Mouse (Mus musculus) forebrain, embryonic 13.5 days (tissue): ENCODE measurements around the gene Npnt. TPM values are rescaled to one million over a fixed set of nuclear protein-coding genes. Genes with fewer than 3 reads are reported as not detected.

Experiments used
- ATAC-seq: fragments of 200-750 bp; cut with Nextera tagmentation; 2 replicates; pipeline ENCODE4 v1.8.0; 2017
- H3K27ac ChIP-seq: fragments of 300-500 bp; sonication (generic); 2 replicates; pipeline ENCODE4 v1.5.1; 2015; ENCODE audit warnings: inconsistent platforms, mild to moderate bottlenecking, moderate library complexity
- H3K27me3 ChIP-seq: fragments of 300-500 bp; sonication (generic); 2 replicates; pipeline ENCODE4 v1.6.1; 2015; ENCODE audit warnings: mild to moderate bottlenecking, inconsistent platforms
- H3K36me3 ChIP-seq: fragments of 300-500 bp; sonication (generic); 2 replicates; pipeline ENCODE4 v1.6.1; 2015; ENCODE audit warnings: mild to moderate bottlenecking, inconsistent platforms; ENCODE audit not compliant: poor library complexity, severe bottlenecking
- H3K4me1 ChIP-seq: fragments of 300-500 bp; sonication (generic); 2 replicates; pipeline ENCODE4 v1.6.1; 2015; ENCODE audit warnings: inconsistent platforms
- H3K4me2 ChIP-seq: fragments of 300-500 bp; sonication (generic); 2 replicates; pipeline ENCODE4 v1.6.1; 2015; ENCODE audit warnings: inconsistent platforms, mild to moderate bottlenecking, moderate library complexity
- H3K4me3 ChIP-seq: fragments of 300-500 bp; sonication (generic); 2 replicates; pipeline ENCODE4 v1.5.1; 2015; ENCODE audit warnings: mild to moderate bottlenecking, inconsistent platforms
- H3K9ac ChIP-seq: fragments of 300-500 bp; sonication (generic); 2 replicates; pipeline ENCODE4 v1.6.1; 2015; ENCODE audit warnings: mild to moderate bottlenecking, inconsistent platforms
- H3K9me3 ChIP-seq: fragments of 300-500 bp; sonication (generic); replicated peaks from 2 replicates; pipeline ENCODE4 v1.6.1; 2016; ENCODE audit warnings: inconsistent platforms
- WGBS: fragments of 180-500 bp; shearing (Covaris S2); methylation state at CpG from one replicate; pipeline ENCODE4 v1.1.7; 2015; 5-methylcytosine and 5-hydroxymethylcytosine counted together
- polyA plus RNA-seq: library from polyadenylated mRNA; unstranded; fragments of >200 nt; fragmentation: Nextera tagmentation; extraction: Ambion mirVana; gene quantifications from 2 replicates; pipeline ENCODE4 v1.2.1, GENCODE M21; 2015

The Npnt gene
- polyA plus RNA-seq, 1 experiment from 2014 or later, result 3.8 TPM

DNA sequence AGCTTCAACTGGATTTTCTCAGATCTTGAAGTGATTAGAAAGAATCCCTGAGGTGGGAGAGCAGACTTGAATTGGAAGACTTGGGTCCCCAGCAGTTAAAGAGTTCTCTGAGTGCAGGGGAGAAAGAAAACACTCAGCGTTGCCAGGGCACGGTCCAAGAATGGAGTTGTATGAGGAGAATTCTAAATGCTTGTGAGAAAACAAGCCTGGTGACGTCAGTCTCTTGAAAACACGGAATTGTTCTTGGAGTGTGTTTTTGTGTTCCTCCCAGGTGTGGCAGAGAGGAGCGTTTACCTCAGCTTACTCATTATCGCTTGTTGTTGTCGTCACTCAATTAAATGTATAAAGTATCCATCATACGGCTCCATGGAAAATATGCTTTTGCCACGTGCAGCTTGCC is 69.3 kb downstream of the Npnt start:
- no peak overlapping the region for H3K4me3 ChIP-seq
- 0 out of 2 replicates have a peak overlapping the region, but pooled peaks have one; percentile 15 for H3K4me2 ChIP-seq
- no peaks in the 10 kb centered on the region for H3K9me3 ChIP-seq
- peaks cover 8% of the 10 kb centered on the region; the same call in 1 of the 2 replicates for H3K4me1 ChIP-seq
- H3K9ac ChIP-seq, result no peak overlapping the region
- H3K27ac ChIP-seq, result no peak overlapping the region
- no peaks in the 10 kb centered on the region for H3K36me3 ChIP-seq
- peak; percentile 56; the same call in 1 of the 2 replicates for ATAC-seq
- H3K27me3 ChIP-seq, result no peaks in the 10 kb centered on the region
- WGBS, result 40% methylated on average over 9 of the region's 9 CpGs

DNA sequence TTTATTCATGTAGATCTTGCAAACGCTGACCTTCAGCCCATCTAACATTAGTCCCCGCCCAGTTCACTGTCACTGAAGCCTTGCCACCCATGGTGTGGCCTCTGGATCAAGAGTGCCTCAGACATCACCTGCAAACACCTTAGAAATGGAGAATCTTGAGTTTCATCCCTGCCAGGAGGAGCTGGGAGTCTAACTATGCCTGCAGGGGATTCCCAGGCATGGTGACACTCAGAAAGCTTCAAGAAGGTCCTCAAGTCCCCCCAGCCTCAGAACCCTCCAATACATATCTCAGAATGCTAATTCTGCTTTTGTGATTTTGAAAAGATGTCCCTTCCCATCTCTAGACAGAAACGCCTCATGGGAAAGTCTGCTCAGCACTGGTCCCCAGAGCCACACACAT is 69.7 kb downstream of the Npnt start:
- Histone ChIP-seq H3K27ac (no peak overlapping the region), H3K4me3 (no peak overlapping the region), H3K9me3 (no peaks in the 10 kb centered on the region), H3K4me2 (no peak overlapping the region), H3K36me3 (no peaks in the 10 kb centered on the region), H3K27me3 (no peaks in the 10 kb centered on the region), H3K4me1 (peaks cover 8% of the 10 kb centered on the region; the same call in 1 of the 2 replicates), H3K9ac (no peak overlapping the region)
- no peak for ATAC-seq
- WGBS, result 78% methylated on average over 3 of the region's 3 CpGs

DNA sequence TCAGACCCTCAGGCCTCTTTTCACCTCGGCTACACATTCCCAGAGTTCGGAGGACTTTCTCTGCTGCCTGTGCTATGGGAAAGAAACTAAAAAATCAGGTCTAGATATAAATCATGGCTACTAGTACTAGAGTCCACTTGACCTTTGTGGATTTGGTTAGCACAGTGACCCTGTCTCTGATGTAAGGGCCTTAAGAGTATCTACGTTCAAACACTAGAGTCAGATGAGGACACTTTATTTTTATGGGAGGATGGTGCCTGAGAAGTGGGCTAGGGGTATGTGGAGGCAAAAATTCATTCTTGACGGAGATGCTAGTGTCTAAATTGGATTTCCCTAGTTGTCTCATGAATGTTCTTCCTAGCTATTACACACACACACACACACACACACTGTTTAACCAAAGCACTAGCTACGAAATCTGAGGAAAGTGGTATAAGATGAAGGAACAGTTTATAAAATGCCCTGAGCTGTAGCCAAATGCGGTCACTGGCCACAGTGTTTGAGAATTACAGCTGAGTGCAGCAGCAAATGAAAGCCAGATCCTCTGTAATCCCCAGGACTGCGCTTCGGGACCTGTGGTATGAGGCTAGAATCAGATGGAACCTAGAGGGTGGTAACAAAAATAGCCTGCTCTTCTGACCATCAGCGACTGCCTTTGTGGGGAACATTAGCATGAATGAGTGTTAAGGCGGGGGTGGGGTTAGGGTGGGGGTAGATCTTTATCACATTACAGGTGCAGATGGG is 73.0 kb downstream of the Npnt start:
- Histone ChIP-seq H3K4me2 (no peak overlapping the region), H3K27ac (no peak overlapping the region), H3K9ac (no peak overlapping the region), H3K4me1 (peaks cover 8% of the 10 kb centered on the region; the same call in 1 of the 2 replicates), H3K27me3 (no peaks in the 10 kb centered on the region), H3K36me3 (no peaks in the 10 kb centered on the region), H3K4me3 (no peak overlapping the region), H3K9me3 (no peaks in the 10 kb centered on the region)
- no peak for ATAC-seq
- 69% methylated on average over 10 of the region's 10 CpGs for WGBS

DNA sequence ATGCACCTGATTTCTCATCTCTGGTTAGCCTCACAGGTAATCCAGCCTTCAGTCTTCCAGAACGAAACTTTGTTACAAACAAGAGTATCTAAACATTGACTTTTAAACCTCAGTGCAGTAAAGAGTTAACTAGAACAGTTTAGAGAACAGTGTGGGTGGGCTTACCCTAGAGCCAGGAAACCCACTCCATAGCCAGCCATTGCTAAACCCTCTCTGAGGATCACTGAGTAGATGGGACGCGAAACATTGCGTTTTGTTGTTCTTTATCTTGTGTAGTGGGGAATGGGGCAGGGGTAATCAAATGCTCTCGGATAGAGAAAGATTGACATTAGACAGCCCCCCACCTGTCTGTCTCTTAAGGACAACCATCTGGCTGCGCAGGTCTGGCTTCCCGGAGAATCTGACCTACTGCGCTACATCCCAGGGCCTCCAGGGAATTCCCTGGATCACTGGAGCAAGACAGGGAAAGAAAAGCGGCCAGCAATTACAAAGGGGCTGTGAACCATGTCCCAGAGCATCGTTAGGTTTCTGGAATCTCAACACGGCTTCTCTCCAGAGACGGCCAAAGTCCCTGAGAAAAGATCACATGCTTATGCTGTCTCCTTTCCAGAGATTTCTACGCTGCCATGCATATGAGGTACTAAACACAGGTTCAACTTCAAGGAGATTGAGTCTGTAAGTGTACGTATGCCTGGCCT is 73.9 kb downstream of the Npnt start:
- H3K27me3 ChIP-seq, result no peaks in the 10 kb centered on the region
- no peaks in the 10 kb centered on the region for H3K9me3 ChIP-seq
- peaks cover 8% of the 10 kb centered on the region; the same call in 1 of the 2 replicates for H3K4me1 ChIP-seq
- no peak for ATAC-seq
- 45% methylated on average over 14 of the region's 14 CpGs for WGBS
- no peak overlapping the region for H3K4me3 ChIP-seq
- no peaks in the 10 kb centered on the region for H3K36me3 ChIP-seq
- H3K4me2 ChIP-seq, result no peak overlapping the region
- no peak overlapping the region for H3K27ac ChIP-seq
- H3K9ac ChIP-seq, result no peak overlapping the region

DNA sequence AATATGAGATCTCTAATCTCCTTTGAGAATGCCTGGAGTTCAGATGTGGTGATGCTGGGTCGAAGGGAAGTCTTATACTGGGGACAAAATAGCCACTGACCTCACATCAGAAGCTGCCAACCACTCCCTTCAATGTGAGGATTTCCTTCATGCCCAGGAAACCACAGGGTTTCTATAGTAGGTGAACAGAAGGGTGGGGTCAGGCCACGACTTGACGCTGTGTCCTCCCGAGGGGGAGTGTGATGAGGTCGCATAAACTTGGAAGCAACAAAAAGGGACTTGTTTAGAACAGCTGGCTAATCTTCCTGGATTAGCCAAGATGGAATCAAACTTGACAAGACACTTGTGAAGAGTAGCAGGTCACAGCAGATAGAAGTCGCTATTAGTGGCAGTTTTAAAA is 76.8 kb downstream of the Npnt start:
- Histone ChIP-seq H3K4me3 (no peak overlapping the region), H3K9me3 (no peaks in the 10 kb centered on the region), H3K36me3 (no peaks in the 10 kb centered on the region), H3K9ac (no peak overlapping the region), H3K27ac (no peak overlapping the region), H3K27me3 (no peaks in the 10 kb centered on the region), H3K4me1 (no peaks in the 10 kb centered on the region), H3K4me2 (no peak overlapping the region)
- no peak for ATAC-seq
- WGBS, result 67% methylated on average over 6 of the region's 6 CpGs

DNA sequence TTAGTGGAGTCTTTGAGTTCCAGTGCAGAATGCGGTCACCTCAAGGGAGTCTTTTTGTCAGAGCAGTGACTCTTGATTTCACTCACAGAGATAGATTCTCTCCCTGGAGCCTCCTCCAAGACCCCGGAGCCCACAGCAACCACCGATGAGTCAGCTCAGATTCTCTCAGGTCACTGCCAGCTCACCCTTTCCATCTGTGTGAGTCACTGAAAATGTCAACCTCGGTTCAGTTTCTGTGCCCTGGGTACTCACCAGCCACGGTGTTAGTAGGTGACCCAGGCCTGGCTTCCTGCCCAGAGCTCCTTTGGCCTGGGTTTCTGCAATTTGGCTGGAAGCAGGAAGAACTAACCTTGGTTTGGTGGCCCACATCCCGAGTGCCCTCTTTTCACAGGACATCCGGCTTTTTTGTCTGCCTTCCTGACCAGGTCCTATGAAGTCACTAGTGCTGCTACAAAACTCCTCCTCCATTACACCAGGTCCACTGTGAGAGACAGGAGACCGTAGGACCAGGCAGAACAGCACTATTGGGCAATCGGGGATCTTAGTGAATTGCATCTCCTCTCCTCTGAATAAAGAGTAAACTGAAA is 78.7 kb downstream of the Npnt start:
- H3K27me3 ChIP-seq, result no peaks in the 10 kb centered on the region
- no peak overlapping the region for H3K4me3 ChIP-seq
- no peak overlapping the region for H3K4me2 ChIP-seq
- 0 out of 2 replicates have a peak, but pooled peaks cover 3% of the 10 kb centered on the region for H3K4me1 ChIP-seq
- H3K9ac ChIP-seq, result no peak overlapping the region
- no peaks in the 10 kb centered on the region for H3K9me3 ChIP-seq
- no peak overlapping the region for H3K27ac ChIP-seq
- H3K36me3 ChIP-seq, result no peaks in the 10 kb centered on the region
- WGBS, result 90% methylated on average over 9 of the region's 9 CpGs
- ATAC-seq, result no peak

DNA sequence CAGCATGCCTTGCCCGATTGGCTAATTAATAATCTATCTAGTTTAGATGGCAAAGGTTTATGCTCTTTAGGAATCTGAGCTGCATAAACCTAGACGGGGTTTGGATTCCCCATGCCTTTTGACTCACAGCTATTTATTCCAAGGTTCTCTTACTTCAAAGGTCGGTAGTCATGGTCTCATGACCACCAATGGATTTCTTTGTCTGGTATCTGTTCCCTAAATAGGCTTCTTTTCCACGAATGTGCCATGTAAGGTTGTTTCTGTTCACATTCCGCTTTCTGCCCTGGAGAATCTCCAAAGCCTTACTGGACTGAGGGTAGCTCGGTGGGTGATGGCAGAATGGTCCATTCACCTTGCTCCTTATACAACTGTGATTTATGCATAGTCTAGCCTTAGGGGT is 80.0 kb downstream of the Npnt start:
- ATAC-seq, result no peak

DNA sequence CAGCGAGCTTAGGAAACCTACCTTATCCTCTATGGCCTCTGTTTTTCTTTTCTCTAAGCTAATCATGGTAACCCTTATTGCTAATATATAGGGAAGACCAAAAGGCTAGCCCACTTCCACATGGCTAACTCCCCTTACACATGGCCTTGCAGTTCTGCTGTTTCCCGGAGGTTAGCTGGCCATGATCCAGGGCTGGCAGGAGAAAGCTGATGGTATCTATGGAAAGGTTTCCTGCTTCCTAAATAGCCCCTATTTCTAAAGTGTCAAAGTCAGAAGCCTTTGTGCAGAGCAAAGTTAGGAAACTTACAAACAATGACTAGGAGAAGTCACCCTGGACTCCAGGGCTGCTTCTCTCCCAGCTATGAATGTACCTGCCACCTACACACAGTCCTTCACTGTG is 81.3 kb downstream of the Npnt start:
- no peak overlapping the region for H3K4me3 ChIP-seq
- ATAC-seq, result no peak
- H3K9me3 ChIP-seq, result no peaks in the 10 kb centered on the region
- H3K27me3 ChIP-seq, result no peaks in the 10 kb centered on the region
- no peaks in the 10 kb centered on the region for H3K36me3 ChIP-seq
- 77% methylated on average over 2 of the region's 2 CpGs for WGBS
- no peak overlapping the region for H3K9ac ChIP-seq
- no peak overlapping the region for H3K4me2 ChIP-seq
- H3K4me1 ChIP-seq, result 0 out of 2 replicates have a peak, but pooled peaks cover 6% of the 10 kb centered on the region
- H3K27ac ChIP-seq, result no peak overlapping the region

More for the DNA sequence above, 80.0 kb downstream of the Npnt start:
- H3K9ac ChIP-seq, result no peak overlapping the region
- H3K27me3 ChIP-seq, result no peaks in the 10 kb centered on the region
- no peaks in the 10 kb centered on the region for H3K9me3 ChIP-seq
- H3K36me3 ChIP-seq, result no peaks in the 10 kb centered on the region
- H3K4me1 ChIP-seq, result 0 out of 2 replicates have a peak, but pooled peaks cover 3% of the 10 kb centered on the region
- no peak overlapping the region for H3K27ac ChIP-seq
- H3K4me3 ChIP-seq, result no peak overlapping the region
- 74% methylated on average over 6 of the region's 6 CpGs for WGBS
- no peak overlapping the region for H3K4me2 ChIP-seq

DNA sequence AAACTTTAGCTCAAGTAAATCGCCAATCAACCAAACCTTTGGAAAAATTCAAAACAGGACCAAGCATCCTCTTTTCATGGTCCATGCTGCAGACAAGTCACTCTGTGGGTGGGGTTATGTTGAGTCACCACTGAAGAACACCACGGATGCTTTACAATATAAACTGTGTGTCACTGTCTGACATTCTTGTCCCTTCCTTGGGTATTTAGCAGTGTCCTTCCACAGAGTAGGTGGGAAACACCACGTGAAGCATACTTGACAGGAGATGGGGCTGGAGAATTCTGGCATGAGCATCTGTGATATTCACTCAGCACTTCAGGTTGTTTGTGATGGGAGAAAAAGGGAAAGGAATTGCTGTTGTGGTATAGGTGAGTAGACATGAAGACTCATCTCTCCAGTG is 83.1 kb downstream of the Npnt start:
- Histone ChIP-seq H3K9me3 (no peaks in the 10 kb centered on the region), H3K36me3 (no peaks in the 10 kb centered on the region), H3K9ac (no peak overlapping the region), H3K27ac (no peak overlapping the region), H3K4me1 (0 out of 2 replicates have a peak, but pooled peaks cover 7% of the 10 kb centered on the region), H3K27me3 (no peaks in the 10 kb centered on the region), H3K4me3 (no peak overlapping the region), H3K4me2 (no peak overlapping the region)
- 85% methylated on average over 3 of the region's 3 CpGs for WGBS
- ATAC-seq, result no peak

DNA sequence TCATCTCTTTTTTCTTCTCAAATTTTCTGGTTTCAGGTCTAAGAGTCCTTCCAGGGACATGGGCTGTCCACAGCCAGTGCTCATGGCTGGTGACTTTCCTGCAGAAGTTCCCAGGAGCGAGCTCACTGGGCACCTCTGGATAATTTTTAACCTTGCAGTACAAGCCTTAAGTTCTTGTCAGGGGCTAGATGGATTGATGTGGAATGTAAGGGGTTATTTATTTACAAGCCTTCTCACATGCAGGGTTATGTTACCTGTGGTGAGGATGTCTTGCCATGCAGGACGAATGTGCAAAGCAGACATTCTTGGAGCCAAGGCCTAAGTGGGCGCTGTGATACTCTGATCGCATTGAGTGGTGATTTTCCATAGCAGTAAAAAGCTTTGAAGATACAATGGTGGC is 84.5 kb downstream of the Npnt start:
- no peaks in the 10 kb centered on the region for H3K36me3 ChIP-seq
- no peak overlapping the region for H3K9ac ChIP-seq
- H3K9me3 ChIP-seq, result no peaks in the 10 kb centered on the region
- 0 out of 2 replicates have a peak, but pooled peaks cover 7% of the 10 kb centered on the region for H3K4me1 ChIP-seq
- no peak overlapping the region for H3K4me3 ChIP-seq
- no peak overlapping the region for H3K27ac ChIP-seq
- WGBS, result 94% methylated on average over 4 of the region's 4 CpGs
- H3K4me2 ChIP-seq, result no peak overlapping the region
- no peaks in the 10 kb centered on the region for H3K27me3 ChIP-seq
- no peak for ATAC-seq

DNA sequence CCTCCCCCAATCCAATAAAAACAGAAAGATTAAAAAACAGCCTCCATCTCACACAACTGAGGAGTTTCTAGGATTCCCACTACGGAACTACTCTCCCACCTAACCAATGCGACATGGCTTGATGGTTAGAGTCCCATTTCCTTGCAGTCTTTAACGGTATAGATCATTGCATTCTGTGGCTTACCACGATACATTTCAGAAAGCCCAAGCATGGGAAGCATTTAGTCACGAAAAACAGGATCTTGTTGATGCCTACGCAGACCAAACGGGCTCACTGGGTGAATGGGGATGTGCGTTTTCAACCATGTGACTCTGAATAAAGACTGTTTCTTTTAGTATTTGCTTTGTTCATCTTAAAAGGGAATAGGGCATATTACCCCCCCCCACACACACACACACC is 85.1 kb downstream of the Npnt start:
- 82% methylated on average over 8 of the region's 8 CpGs for WGBS
- ATAC-seq, result no peak
- Histone ChIP-seq H3K9me3 (no peaks in the 10 kb centered on the region), H3K4me3 (no peak overlapping the region), H3K9ac (no peak overlapping the region), H3K4me2 (no peak overlapping the region), H3K4me1 (0 out of 2 replicates have a peak, but pooled peaks cover 7% of the 10 kb centered on the region), H3K27me3 (no peaks in the 10 kb centered on the region), H3K27ac (no peak overlapping the region), H3K36me3 (no peaks in the 10 kb centered on the region)

DNA sequence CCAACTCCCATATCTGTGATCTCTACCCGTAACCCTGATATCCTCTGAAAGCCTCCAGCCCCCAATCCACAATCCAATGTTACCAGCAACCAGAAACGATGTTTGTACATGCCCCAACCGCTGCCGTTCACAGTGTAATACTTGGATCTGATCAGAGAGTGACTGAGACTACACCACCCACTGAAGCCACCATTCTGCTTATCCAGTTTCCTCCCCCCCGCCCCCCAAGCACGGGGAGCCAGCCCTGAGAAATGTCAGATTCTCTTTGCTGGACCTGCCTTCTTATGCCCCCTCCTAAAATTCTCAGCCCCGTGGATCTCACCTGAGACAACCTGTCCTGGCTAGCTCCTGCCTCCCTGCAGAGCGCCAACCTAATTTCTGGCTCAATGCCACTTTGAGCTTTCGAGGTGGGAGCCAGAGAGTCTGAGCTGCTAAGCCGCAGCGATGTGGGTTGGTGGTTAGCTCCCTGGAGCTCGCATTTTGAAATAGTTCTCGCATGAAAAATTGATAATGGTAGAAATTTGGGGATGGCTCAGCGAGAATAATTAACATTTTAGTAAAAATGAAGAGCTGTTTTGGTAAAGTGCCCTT is 85.7 kb downstream of the Npnt start:
- H3K9ac ChIP-seq, result no peak overlapping the region
- no peaks in the 10 kb centered on the region for H3K27me3 ChIP-seq
- H3K4me1 ChIP-seq, result 0 out of 2 replicates have a peak, but pooled peaks cover 7% of the 10 kb centered on the region
- ATAC-seq, result no peak
- no peaks in the 10 kb centered on the region for H3K36me3 ChIP-seq
- no peak overlapping the region for H3K27ac ChIP-seq
- no peaks in the 10 kb centered on the region for H3K9me3 ChIP-seq
- WGBS, result 77% methylated on average over 14 of the region's 14 CpGs
- no peak overlapping the region for H3K4me3 ChIP-seq
- no peak overlapping the region for H3K4me2 ChIP-seq
